Mouse (Mus musculus): Measurements from ENCODE around the gene Ecel1.

The Ecel1 gene

DNA sequence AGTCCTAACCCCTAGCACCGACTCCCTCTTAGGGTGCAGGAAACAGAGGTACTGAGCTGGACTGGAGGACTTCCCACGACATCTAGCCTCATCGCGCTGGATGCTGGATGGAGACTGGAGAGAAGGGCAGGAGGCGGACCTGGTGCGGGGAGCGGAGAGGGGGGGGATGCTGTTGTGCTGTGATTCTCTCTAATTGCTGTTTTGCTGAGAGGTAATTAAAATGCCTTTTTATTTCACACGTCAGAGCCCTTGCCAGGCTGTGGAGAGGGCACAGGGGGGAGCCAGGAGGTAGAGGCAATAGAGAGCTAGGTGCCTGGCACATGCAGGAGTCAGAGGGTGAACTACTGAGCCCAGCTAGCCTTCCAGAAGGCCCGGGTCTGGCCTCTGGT is 8.5 kb upstream of the Ecel1 start:
- DNase-seq, result no peak

DNA sequence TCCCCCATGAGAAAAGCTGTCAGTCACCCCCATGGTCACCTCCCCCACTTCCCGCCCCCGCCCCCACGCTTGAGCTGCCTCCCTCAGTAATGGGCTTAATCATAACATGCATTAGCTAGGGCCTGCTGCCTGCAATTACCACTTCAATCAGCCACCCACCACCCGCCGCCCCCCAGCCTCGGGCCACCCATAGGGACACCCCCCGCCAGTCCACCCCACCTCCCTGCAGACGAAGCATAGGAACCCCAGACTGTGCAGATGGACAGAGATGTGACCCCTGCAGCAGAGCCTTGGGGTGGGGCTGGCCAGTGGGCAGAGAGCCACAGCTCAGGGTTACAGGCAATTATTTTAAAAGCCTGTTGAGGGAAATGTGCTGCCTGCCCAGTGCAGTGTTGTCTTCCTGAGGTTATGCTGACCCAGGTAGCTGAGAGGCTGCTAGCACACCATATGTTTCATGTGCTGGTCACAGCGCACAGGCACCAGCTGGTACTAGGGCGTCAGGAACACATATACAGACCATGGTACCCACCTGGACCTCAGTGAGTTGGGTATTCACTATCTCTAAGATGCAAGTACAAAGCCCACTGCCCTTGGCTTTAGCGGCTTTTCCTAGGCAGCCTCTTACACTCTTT is 8.0 kb upstream of the Ecel1 start:
- no peak for DNase-seq

DNA sequence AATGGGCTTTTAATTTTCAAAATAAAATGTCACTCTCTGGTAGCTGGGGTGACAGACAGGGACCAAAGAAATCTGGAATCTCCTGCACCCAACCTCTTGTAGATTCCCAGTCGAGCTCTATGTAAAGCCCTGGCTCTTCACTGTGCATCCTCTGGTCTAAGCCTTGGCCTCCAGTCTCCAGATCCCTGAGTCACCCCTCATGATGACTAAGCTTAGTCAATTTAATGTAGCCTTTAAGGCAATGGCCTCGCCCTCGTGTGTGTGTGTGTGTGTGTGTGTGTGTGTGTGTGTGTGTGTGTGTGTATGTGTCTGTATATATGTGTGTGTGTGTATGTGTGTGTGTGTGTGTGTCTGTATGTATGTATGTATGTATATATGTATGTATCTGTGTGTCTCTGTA is 3.1 kb upstream of the Ecel1 start:
- no peak for DNase-seq

DNA sequence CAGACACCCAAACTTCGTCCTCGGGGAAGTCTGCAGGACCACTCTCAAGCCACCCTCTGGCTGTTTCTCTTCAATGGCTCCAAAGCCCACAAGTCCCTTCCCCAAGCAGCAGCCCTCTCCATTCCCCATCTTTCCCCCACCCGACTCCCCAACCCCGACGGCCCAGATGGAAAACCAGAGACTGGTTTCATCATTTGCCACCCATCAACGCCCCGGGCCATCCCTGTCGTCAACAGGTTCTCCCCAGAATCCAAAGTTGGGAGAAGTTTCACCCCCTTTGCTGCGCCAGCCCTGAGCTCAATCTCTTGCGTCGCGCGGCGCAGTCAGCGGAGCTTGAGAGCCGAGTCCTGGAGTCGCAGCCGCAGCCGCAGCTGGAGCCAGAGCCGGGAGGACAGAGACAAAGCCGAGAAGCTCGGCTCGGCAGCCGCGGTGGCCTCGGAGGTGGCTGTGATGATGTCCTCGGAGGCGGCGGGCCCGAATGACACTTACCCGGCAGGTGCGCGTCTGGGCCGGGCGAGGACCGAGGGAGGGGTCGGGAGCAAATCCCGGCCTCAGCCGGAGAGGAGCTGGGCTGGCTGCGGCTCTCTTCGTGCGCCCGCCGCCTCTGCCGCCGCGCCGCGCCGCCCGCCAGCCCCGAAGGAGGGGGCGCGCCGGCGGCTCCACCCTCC is 656 bp downstream of the Ecel1 start:
- DNase-seq, result no peak

DNA sequence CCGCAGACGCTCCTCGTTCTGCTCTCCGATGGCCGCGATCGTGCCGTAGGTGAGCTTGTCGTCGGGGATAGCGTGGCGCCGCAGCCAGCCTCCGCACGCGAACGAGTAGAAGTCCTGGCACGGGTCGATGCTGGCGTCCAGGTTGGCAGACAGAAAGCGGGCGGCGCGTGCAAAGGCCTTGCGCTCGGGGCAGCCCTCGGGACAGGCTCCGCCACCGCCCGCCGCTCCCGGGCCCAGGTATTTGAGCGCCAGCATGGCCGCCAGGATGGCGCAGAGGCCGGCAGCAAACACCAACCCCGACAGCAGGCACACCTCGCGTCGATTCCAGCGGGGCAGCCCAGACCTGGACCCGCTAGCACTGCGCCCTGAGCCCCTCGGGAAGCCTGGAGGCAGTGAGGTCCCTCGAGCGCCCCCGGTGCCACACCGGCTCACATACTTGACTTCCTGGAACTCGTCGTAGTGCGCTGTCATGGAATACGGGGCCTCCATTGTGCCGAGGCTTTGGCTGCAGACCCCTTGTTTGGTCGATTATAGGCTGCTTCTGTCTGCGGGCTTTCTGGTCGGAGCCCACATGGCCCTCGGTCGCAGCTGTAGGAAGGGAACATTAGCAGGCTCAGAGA is 1.7 kb downstream of the Ecel1 start:
- DNase-seq, result no peak

DNA sequence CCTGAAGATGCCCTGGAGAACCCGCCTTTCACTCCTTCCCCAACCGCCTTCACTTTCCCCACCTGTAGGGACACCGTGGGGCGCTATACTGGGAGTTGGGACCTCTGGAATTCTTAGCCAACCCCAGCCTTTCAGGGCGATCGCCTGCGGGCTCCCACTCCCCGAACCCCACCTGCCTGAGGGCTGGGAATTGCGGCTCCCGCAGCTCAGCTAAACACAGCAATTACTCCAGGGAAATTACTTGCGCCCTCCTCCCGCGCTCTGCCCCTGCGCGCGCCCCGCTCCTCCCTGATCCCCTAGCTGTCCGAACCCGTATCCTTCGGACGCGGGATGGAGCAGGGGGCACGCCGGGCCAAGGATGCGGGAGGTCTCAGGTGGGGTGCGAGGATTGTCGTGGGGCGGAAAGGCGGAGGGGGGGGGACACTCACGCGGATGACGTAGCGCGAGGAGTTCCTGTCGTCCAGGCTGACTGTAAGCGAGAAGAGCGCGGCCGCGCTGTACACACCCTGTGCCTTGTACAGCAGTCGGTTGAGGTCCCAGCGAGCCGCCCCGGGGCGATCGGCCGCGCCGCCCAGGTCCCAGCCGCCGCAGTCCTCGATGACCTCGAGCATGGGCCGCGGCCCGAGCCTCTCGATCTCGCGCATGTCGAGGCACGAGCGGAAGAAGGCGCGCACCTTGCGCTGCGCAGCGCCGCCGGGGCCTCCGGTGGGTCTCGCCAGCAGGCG is 2.4 kb downstream of the Ecel1 start:
- DNase-seq, result no peak

DNA sequence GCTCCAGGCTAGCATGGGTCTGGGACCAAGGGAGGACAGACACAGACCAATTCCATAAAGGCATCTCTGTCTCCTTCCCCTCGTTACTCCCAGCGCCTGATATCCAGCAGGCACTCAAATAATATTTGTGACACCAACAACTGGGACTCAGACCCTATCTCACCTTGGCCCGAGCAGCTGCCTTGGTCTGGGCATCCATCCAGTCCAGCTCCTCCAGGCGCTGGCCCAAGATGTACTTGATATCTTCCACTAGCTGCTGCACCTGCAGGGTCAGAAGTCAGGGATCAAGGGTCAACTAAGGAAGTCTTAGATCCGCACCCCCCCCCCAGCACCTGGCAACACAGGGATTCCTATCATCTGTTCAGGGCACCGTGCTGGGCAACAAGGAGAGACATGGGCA is 5.0 kb downstream of the Ecel1 start:
- DNase-seq, result no peak

DNA sequence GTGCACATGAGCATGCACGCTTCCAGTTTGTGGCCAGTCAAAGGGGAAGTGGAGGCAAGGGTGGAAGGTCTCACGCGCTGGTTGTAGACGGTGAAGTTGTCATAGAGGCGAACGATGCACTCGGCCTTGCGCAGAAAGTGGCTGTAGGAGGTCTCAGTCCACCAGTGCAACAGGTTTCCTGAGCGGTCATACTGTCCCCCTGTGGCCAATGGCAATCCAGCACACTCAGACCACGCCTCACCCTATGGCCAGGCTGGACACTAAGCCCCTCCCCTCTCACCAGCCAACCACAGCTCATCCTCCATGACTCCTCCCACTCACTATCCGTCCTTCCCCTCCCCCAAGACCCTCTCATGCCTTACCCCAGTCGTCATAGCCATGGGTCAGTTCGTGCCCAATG is 6.9 kb downstream of the Ecel1 start:
- DNase-seq, result no peak

DNA sequence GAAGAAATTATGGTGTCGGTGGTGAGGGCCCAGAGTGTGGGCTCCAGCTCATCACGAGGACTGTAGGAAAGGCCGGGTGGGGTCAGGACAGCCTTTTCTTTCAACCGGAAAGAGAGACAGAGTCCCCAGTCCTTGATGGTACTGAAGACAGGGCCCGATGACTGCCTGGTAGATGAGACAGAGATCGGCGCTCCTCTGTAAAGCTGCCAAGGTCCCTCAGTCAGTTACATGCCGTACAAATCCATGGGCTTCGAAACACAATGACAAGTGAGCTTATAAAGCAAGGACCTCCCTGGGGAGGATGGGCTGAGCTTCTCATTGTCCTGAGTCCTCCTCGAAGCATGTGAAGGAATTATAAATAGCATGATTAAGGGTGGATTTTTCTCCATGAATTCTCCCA is 13.2 kb downstream of the Ecel1 start:
- DNase-seq, result no peak

DNA sequence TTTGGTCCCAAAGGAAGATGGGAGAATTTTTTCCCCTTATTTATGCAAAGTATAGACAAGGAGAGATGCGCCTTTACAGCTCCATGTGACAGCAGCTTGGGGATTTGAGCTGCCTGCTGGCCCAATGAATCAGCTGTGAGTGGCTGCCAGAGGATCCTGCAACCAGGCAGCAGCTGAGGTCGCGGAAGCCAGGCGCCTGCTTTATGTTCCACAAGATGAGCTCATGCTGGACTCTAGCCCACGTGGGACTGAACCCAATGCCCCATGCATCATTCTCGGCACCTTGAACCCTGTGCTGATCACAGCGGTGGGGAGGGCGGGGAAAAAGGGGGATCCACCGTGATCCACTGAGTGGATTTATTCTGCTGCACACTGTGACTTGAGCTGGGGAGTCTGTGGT is 13.9 kb downstream of the Ecel1 start:
- no peak for DNase-seq

DNA sequence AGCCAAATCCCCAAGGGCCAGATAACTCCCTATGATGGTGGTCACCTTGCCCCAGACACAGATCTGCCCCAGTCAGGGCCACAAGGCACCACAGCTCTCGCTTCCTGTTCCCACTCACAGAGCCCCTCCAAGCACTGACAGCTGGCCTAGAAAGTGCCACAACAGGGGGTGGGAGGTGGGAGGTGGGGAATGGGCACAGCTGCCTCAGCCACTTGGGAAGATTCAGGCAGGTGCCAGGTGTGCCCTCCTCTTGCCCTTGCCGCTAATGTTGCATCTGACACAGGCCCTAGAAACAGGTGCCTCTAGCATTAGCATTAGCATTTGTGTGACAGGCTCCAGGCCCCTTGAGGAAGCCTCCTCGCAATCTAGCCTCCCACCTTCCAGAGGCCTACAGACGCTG is 14.8 kb downstream of the Ecel1 start:
- no peak for DNase-seq

DNA sequence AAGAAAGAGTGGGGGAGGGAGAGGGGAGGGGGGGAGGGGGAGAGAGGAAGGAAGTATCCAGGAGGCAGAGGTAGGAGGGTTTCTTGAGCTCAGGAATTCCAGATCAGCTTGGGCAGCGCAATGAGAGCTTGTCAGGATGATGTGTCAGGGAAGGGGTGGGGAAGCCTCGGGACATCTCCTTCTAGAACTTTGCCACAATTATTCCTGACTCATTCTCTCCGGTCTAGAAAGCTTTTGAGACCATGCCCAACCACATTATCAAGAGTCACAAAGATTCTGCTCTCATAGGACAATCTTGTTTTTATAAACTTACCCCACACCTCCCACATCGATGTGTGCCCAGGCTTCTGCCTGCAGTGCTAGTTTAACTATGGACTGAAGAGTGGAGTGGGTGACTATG is 24.5 kb downstream of the Ecel1 start:
- no peak for DNase-seq

DNA sequence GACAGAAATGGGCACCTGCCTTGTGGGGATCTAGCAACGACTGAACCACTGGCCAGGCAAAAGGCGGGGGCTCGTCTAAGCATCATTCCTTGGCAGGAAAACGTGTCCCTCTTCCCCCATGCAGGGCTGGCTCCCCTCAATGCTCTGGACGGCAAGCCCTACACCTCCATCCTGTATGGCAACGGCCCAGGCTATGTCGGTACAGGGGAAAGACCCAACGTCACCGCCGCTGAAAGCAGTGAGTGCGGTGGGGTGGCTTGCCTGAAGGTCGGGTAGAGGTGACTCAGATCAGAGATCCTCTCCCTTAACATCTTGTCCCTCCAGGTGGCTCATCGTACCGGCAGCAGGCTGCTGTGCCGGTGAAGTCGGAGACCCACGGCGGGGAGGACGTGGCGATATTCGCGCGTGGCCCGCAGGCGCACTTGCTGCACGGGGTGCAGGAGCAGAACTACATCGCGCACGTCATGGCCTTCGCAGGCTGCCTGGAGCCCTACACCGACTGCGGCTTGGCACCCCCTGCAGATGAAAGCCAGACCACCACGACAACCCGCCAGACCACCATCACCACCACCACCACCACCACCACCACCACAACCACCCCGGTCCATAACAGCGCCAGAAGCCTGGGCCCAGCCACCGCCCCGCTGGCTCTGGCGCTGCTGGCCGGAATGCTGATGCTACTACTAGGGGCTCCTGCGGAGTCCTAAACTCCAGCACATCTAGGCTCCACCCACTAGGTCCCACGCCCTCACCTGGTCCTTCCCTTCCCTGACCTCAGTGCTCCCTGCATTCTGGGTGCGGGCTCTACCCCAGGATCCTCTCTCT is 28.9 kb downstream of the Ecel1 start:
- DNase-seq, result no peak

DNA sequence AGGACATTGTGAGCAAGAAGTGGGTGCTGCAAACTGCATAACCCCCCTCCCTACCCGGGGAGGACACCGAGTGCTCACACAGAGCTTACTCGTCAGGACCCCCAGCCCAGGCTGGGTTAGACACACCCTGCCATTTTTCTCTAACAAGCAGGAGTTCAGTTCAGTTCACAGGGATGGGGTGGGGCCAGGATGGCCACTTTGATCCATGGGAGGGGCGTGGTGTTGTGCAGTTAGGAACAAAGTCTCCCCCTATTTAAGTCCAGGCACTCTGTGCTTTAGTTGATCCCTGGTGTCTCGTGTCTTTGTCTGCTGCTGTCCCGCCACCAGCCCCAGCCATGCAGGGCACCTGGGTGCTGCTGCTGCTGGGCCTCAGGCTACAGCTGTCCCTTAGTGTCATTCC is 31.6 kb downstream of the Ecel1 start, which contains the start of gene Akp3:
Gene Akp3 (plus strand): TSS at position 301 of the 400 bp plus-strand sequence.
- no peak for DNase-seq

DNA sequence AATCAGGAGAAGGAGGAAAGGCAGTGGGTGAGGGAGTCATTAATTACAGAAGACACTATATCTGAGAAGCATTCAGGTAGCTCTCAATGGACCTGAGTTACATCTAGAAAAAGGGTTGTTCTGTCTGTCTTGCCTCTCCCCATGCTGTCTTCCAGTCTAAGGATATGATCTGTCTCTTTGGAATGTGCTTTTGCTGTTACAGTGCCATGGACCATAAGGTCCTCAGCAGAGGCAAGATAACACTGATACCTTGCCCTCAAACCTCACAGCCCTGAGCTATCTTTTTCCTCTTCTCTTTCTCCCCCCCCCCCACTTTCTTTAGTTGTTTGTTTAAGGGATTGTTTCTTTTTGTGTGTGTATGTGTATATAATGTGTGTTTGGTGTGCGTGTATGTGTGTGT is 41.5 kb downstream of the Ecel1 start:
- DNase-seq, result no peak

DNA sequence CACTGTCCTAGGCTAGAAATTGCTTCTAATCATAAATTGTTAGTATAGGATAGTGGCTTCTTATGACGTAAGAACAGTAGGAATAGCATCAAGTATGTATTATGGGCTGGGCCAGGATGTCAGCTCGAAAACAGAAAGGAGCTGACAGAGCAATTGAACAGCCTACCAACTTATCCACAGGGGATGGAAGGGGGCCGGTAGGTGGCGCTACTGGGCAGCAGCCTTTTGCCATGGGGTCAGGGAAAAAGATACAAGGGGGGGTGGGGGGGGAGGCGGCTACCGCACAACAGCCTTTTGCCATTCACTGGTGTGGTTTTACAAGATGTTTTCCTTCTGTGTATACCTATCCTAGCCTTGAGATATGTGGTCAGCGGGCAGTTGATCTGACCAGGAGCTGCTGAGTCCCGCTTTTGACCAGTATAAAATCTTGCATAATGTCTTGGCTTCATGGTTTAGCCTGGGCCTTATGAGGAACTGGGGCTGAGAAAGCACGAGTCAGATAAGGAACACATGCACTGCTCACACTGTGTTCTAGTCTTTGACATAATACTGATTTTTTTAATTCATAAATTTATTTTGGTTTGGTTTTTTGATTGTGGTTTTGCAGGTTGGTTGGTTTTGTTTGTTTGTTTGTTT is 44.5 kb downstream of the Ecel1 start:
- DNase-seq, result peak in 1 of 2 experiments; percentile 33

DNA sequence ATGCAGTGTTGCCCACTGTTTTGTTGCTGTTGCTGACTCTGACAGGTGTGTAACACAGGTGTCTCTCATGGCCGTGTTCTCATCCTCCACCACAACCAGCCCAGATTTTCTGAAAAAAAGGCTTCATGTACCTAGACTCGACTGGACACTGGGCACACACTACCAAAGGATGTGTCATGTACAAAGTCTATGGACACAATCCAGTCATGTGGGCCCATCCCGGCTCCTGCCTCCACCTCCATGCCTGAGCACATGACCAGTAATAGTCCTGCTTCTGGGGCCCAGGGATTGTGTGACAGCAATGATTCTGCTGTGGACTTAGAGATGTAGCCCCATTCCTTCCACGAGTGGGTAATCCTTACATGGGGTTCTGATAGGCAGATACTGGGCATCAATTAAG is 47.8 kb downstream of the Ecel1 start:
- no peak for DNase-seq

DNA sequence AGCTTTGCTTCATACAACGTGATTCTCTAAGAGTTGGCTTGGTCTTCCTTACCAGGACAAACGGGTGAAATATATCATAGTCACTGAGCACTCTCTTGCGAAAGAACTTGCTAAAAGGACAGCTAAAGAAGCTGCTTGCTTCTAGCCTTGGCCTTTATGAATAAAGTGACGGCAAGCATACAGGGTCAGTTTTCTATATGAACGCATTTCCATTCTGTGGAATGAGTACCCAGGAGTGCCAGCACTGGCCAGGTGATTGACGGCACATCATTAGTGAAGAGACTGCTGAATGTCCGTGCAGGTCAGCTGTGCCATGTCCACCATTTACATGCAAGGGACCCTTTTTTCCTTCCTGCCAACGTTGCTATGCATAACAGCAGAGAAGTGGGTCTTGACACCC is 49.8 kb downstream of the Ecel1 start:
- DNase-seq, result no peak

DNA sequence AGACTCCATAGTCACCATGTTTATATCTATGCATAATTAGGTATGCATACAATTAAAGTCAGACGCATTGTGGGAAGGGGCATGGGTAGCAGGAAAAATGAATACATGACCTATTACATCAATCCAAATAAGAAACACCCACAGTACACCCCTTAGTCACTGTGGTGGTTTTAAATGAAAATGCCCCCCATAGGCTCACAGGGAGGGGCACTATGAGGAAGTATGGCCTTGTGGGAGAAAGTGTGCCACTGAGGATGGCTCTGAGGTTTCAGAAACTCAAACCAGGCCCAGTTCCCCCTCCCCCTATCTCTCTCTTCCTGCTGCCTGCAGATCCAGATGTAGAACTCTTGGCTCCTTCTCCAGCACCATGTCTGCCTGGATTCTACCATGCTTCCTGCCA is 52.4 kb downstream of the Ecel1 start:
- DNase-seq, result no peak

DNA sequence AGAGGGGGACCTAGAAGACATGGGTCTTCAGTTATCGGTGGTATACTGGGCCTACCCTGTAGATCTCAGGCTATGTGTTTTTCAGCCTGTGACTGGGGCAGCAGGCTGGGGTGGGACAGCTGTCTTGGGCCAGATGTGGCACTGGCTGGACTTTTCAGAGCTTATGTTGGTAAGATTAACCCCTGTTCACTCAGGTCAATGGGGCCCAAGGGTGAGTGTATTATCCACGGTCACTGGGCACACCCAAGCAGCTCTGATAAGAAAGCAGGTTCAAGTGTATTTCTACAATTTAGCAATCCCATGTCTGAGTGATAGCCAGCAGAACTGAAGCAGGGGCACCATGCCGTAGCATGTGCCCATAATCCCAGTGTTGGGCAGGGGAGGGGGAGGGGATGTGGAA is 54.2 kb downstream of the Ecel1 start:
- DNase-seq, result no peak

DNA sequence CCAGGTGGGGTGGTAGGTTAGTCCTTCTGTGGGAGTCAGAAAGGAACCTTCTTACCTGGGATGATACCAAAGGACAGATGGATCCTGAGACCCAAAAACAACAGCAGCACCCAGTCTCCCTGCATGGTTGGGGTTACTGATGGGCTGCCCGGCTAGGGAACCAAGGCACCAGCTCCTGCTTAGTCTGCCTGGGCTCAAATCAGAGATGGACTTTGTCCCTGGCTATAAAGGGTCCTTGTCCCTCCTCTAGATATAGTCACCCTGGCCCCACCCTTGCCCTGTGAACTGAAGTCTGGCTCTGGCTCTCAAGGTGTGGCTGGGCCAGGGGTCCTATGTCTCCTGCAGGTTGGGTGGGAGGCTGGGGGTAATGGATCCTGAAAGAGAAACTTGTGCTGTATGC is 54.9 kb downstream of the Ecel1 start, which contains the start of gene Alpi:
Gene Alpi (minus strand): TSS at position 196 of the 400 bp plus-strand sequence.
- no peak for DNase-seq

DNA sequence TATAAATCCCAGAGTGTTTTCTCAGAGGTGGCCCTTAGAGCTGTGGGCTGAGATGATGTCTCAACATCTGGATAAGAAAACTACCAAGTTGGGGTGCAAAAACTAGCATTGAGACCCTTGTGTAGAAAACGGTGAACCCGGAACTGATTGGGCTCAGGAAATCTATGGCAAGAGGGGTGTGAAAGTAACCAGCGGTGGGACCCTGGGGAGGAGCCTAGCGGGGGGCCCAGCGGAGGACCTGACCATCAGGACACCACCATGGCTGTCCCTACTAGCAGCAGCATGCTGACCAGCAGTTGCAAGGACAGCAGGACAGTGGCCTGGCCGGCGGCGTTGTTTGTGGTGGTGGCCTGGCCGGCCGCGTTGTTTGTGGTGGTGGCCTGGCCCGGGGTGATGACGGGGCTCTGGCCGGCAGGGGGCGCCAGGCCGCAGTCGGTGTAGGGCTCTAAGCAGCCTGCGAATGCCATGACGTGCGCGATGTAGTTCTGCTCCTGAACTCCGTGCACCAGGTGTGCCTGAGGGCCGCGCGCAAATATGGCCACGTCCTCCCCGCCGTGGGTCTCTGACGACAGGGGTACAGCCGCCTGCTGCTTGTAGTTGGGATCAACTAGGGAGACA is 57.9 kb downstream of the Ecel1 start:
- DNase-seq, result peak; percentile 28 to 36
